Mouse (Mus musculus): ENCODE data around the gene Ugt8a.
A peak's percentile ranks its signal among the peaks of the same experiment; 100 is the strongest.

Ugt8a gene

DNA sequence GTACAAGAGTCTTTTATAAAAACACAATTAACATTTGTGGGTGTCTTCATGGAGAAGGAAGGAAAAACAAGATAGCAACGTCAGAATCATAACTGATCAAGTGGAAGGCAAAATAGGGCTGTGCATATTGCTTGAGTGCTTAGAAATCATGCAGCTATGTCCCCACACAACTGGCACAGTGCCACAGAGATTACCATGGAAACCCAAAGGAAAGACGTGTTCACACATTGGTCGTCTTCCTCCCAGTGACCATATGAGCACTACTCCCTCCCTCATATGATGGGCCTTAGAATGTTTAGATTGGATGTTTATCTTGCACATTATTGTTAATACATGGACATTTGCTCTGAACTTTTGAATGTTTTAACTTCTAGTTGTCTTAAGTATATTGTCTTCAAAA is 76.8 kb downstream of the Ugt8a start:
- DNase-seq: no peak

DNA sequence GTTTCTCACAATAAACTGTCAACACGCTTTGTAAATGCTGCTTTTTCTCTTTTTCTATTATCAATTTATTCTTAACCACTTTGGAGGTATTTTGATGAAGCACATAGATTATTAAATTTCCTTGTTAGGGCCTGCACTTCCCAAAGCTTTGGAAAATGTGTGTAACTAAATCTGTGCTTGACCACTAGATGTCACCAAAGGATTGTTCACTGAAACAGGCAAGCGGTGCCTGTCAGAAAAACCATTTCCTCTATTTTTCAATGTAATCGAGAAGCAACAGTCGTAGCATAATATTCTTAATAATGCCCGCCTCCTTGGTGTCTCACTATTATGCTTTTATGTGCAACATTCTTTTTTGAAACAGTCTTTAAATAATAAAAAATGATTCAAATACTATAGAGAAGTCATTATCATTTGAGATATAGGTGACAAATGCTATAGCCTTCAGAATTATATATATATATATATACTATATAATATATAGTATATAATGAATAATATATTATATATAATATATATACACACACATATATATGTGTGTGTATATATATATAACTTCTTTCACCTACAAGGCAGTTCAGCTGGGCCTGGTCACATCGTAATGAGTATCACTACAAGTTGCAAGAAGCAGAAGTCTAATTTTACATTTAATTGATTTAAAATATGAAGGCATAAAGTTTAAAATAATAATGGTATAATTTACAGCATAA is 89.1 kb downstream of the Ugt8a start:
- DNase-seq: peak in 1 of 2 experiments; percentile 5

- DNase-seq: no peak
Measured at GRCm38 (mm10) chr3:125828051-125828450, 110.4 kb downstream of the Ugt8a start.

GRCm38 (mm10) chr3:125827256-125827655 is 111.2 kb downstream of the Ugt8a start:
- DNase-seq: no peak

DNA sequence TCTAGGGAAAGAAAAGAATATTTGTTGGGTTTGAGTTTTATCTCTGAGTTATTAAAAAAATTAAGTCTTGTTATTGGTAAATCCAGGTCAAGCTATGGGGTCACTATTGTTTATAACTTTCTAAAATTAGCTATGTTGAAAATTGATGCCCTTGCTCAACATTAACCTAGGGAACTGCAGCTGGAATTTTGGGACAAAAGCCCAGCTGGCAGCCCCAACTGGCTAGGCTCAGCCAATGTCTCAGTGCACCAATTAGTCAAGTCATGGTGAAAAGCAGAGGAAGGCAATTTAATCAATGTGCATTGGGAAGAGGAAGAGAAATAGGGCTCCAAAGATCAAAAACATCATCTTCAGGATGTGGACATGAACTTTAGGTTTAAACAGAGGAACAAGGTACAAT is 118.7 kb downstream of the Ugt8a start:
- DNase-seq: peak; percentile 4 to 6
